Mouse (Mus musculus): ENCODE data around the gene Iqschfp.

DNA sequence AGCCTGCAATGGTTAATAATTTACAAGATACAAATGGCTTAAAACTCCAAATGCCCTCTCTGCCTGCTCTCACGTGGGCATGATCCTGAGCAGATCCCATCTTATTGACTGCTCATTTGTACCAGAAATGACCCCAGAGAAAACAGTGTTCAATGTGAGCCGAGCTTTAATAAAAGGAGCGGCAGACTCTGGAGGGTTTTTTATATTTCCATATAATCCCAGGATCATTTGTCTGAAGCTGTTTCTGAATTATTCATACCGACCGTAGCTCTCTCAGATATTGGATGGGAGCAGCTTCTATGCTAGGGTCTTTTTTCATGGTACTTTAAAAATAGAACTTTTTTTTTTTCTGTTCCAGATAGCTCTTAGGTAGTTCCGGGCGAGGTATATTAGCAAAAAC is 67.6 kb downstream of the Iqschfp start:
- TF ChIP-seq POLR2A (IDR thresholded peaks at IDR 0.05; ENCODE audit: extremely low read depth, insufficient read depth, low read length) (no peak), CTCF (IDR thresholded peaks at IDR 0.05; ENCODE audit: low read depth, low read length) (no peak)
